Mouse (Mus musculus) liver, adult 2 months (tissue): Measurements from ENCODE around the gene Fbxw10. TPM values are rescaled to one million over a fixed set of nuclear protein-coding genes. Genes with fewer than 3 reads are reported as not detected.
A peak's percentile ranks its signal among the peaks of the same experiment; 100 is the strongest.

ENCODE experiments used
- DNase-seq: peaks from one replicate; pipeline ENCODE4 v3.0.0-alpha.2; 2011; ENCODE audit warnings: low read depth, low spot score; ENCODE audit errors: extremely low read depth
- H3K27ac ChIP-seq: fragments of 200-500 bp; replicated peaks from 2 replicates; pipeline ENCODE4 v1.5.1; 2012; ENCODE audit warnings: low read depth, mild to moderate bottlenecking, control low read depth, inconsistent platforms, low read length; ENCODE audit not compliant: insufficient read depth
- H3K27me3 ChIP-seq: fragments of 200-500 bp; 2 replicates; pipeline ENCODE4 v1.6.1; 2012; ENCODE audit warnings: mild to moderate bottlenecking, moderate library complexity, low read length, inconsistent platforms; ENCODE audit not compliant: control insufficient read depth, insufficient read depth
- H3K36me3 ChIP-seq: fragments of 200-500 bp; 2 replicates; pipeline ENCODE4 v1.6.1; 2012; ENCODE audit warnings: low read length, inconsistent platforms; ENCODE audit not compliant: control insufficient read depth, insufficient read depth
- H3K4me1 ChIP-seq: fragments of 200-500 bp; 2 replicates; pipeline ENCODE4 v1.6.1; 2011; ENCODE audit warnings: low read length; ENCODE audit not compliant: control insufficient read depth, insufficient read depth
- H3K4me3 ChIP-seq: fragments of 200-500 bp; 2 replicates; pipeline ENCODE4 v1.5.1; 2011; ENCODE audit warnings: low read depth, mild to moderate bottlenecking, control low read depth, low read length, moderate library complexity; ENCODE audit not compliant: insufficient read depth
- H3K79me2 ChIP-seq: fragments of 200-500 bp; 2 replicates; pipeline ENCODE4 v1.6.1; 2012; ENCODE audit warnings: inconsistent platforms, mild to moderate bottlenecking, low read length, moderate library complexity; ENCODE audit not compliant: control insufficient read depth, insufficient read depth
- H3K9ac ChIP-seq: fragments of 200-500 bp; 2 replicates; pipeline ENCODE4 v1.6.1; 2012; ENCODE audit warnings: low read depth, mild to moderate bottlenecking, control low read depth, inconsistent platforms, low read length
- CTCF ChIP-seq: fragments of 200-500 bp; IDR thresholded peaks from 2 replicates; pipeline ENCODE4 v1.5.1; 2011; ENCODE audit warnings: low read depth, low read length, control low read depth
- POLR2A ChIP-seq: fragments of 200-500 bp; IDR thresholded peaks from 2 replicates; pipeline ENCODE4 v1.6.1; 2011; ENCODE audit warnings: low read length, control low read depth; ENCODE audit not compliant: insufficient read depth; ENCODE audit errors: extremely low read depth
- WGBS: fragments of 180-500 bp; shearing (Covaris S2); methylation state at CpG from one replicate; pipeline ENCODE4 v1.1.7; 2018; 5-methylcytosine and 5-hydroxymethylcytosine counted together
- polyA plus RNA-seq: library from polyadenylated mRNA; depleted of rRNA; stranded (reverse); fragments of >200 nt; gene quantifications from 2 replicates; pipeline ENCODE4 v1.2.3, GENCODE M21; 2012
- total RNA-seq: library from RNA; depleted of rRNA; stranded (reverse); fragments of >200 nt; gene quantifications from 2 replicates; pipeline ENCODE4 v1.2.3, GENCODE M21; 2014

The Fbxw10 gene
- total and polyA plus RNA-seq, 2 experiments, result not detected

- Histone ChIP-seq H3K4me1 (no peaks in the 10 kb centered on the region), H3K9ac (no peak overlapping the region), H3K27ac (no peak overlapping the region), H3K4me3 (no peak overlapping the region), H3K36me3 (no peaks in the 10 kb centered on the region; the same call in 1 of the 2 replicates), H3K27me3 (no peaks in the 10 kb centered on the region), H3K79me2 (no peaks in the 10 kb centered on the region)
- WGBS, result 31% methylated on average over 12 of the region's 12 CpGs
- no peak for TF ChIP-seq POLR2A
- TF ChIP-seq CTCF, result peak; percentile 56
- DNase-seq, result peak; percentile 59
These were observed 54.9 kb downstream of the Fbxw10 start for GRCm38 (mm10) chr11:62901699-62902323.

GRCm38 (mm10) chr11:62903871-62904495 lies 57.1 kb downstream of the Fbxw10 start:
- TF ChIP-seq POLR2A (no peak), CTCF (no peak)
- H3K4me1 ChIP-seq, result no peaks in the 10 kb centered on the region
- no peak overlapping the region for H3K9ac ChIP-seq
- WGBS, result 75% methylated on average over 6 of the region's 6 CpGs
- H3K27me3 ChIP-seq, result no peaks in the 10 kb centered on the region
- H3K4me3 ChIP-seq, result no peak overlapping the region
- no peak overlapping the region for H3K27ac ChIP-seq
- no peaks in the 10 kb centered on the region for H3K79me2 ChIP-seq
- no peaks in the 10 kb centered on the region for H3K36me3 ChIP-seq
- DNase-seq, result no peak

- H3K36me3 ChIP-seq, result no peaks in the 10 kb centered on the region
- DNase-seq, result no peak
- H3K27ac ChIP-seq, result no peak overlapping the region
- no peak overlapping the region for H3K9ac ChIP-seq
- H3K4me3 ChIP-seq, result no peak overlapping the region
- no peaks in the 10 kb centered on the region for H3K4me1 ChIP-seq
- 86% methylated on average over 3 of the region's 3 CpGs for WGBS
- no peaks in the 10 kb centered on the region for H3K27me3 ChIP-seq
- TF ChIP-seq POLR2A (no peak), CTCF (peak; percentile 4; the same call in 1 of the 2 replicates)
- H3K79me2 ChIP-seq, result no peaks in the 10 kb centered on the region
These were observed 62.9 kb downstream of the Fbxw10 start for GRCm38 (mm10) chr11:62909720-62910306.

GRCm38 (mm10) chr11:62911362-62911761 lies 64.5 kb downstream of the Fbxw10 start:
- H3K9ac ChIP-seq, result no peak overlapping the region
- no peaks in the 10 kb centered on the region for H3K79me2 ChIP-seq
- H3K4me1 ChIP-seq, result no peaks in the 10 kb centered on the region
- WGBS, result 88% methylated on average over 8 of the region's 8 CpGs
- no peak overlapping the region for H3K4me3 ChIP-seq
- no peak for DNase-seq
- no peaks in the 10 kb centered on the region for H3K27me3 ChIP-seq
- no peaks in the 10 kb centered on the region for H3K36me3 ChIP-seq
- TF ChIP-seq POLR2A (no peak), CTCF (no peak)
- no peak overlapping the region for H3K27ac ChIP-seq

- no peak for DNase-seq
- Histone ChIP-seq H3K27ac (no peak overlapping the region), H3K4me3 (no peak overlapping the region), H3K27me3 (0 out of 2 replicates have a peak, but pooled peaks cover 4% of the 10 kb centered on the region), H3K79me2 (no peaks in the 10 kb centered on the region), H3K4me1 (peaks cover 3% of the 10 kb centered on the region), H3K9ac (no peak overlapping the region), H3K36me3 (no peaks in the 10 kb centered on the region)
- TF ChIP-seq POLR2A (no peak), CTCF (no peak)
- 92% methylated on average over 2 of the region's 2 CpGs for WGBS
These were observed 66.3 kb downstream of the Fbxw10 start for GRCm38 (mm10) chr11:62913141-62913540.
